In genomic region chr9:100522029-100522428, GRCm38 (mm10) we compare ENCODE assay signal across 31 mouse cellular contexts. TPM values are rescaled to one million over a fixed set of nuclear protein-coding genes. Genes with fewer than 3 reads are reported as not detected.
DNase-seq lines count a peak whose midpoint lies in the region; ATAC-seq and TF ChIP-seq lines count a peak whose summit lies in the region.
"Had no signal": no experiment of that assay in that cellular context is flagged by ENCODE, and none has a peak within 500 bp of the region (broad histone marks: within the 10 kb centered on the region; RNA-seq: fewer than 3 reads in every experiment).

No protein-coding gene starts in this region.

- no peak overlapping the region for H3K27ac ChIP-seq in heart, embryonic 16.5 days (ENCODE audit: low read length)
- H3K27ac ChIP-seq: heart, embryonic 15.5 days; hindbrain, embryonic 15.5 days; intestine, embryonic 15.5 days; kidney, postnatal 0 days; limb, embryonic 15.5 days; liver, embryonic 13.5 days; macrophage; midbrain, embryonic 15.5 days; stomach, embryonic 15.5 days had no signal

- no peak overlapping the region for H3K4me2 ChIP-seq in heart, embryonic 16.5 days (ENCODE audit: low read depth, low read length)
- H3K4me2 ChIP-seq: heart, embryonic 15.5 days; hindbrain, embryonic 15.5 days; intestine, embryonic 15.5 days; limb, embryonic 15.5 days; liver, embryonic 13.5 days; midbrain, embryonic 15.5 days; stomach, embryonic 15.5 days had no signal

- 53% methylated on average over 2 of the region's 2 CpGs for WGBS in heart, embryonic 16.5 days

- no peak overlapping the region for H3K9ac ChIP-seq in heart, embryonic 16.5 days (ENCODE audit: low read length)
- H3K9ac ChIP-seq: forebrain, postnatal 0 days; heart, embryonic 15.5 days; hindbrain, embryonic 15.5 days; intestine, embryonic 15.5 days; limb, embryonic 15.5 days; liver, embryonic 13.5 days; midbrain, embryonic 15.5 days; stomach, embryonic 15.5 days had no signal

- no peaks in the 10 kb centered on the region for H3K27me3 ChIP-seq in heart, embryonic 16.5 days (ENCODE audit: control insufficient read depth, insufficient read depth, low read length)
- no peaks in the 10 kb centered on the region for H3K27me3 ChIP-seq in G1E (ENCODE audit: insufficient read depth, low read length)
- H3K27me3 ChIP-seq: heart, embryonic 15.5 days; hindbrain, embryonic 15.5 days; intestine, embryonic 15.5 days; limb, embryonic 15.5 days; liver, embryonic 13.5 days; midbrain, embryonic 15.5 days; stomach, embryonic 15.5 days had no signal

- peaks cover 13% of the 10 kb centered on the region for H3K4me1 ChIP-seq in heart, embryonic 16.5 days (ENCODE audit: control insufficient read depth, insufficient read depth, low read length)
- H3K4me1 ChIP-seq in G1E (ENCODE audit: insufficient read depth, low read depth, low read length) = peaks cover 46% of the 10 kb centered on the region
- H3K4me1 ChIP-seq: heart, embryonic 15.5 days; hindbrain, embryonic 15.5 days; intestine, embryonic 15.5 days; limb, embryonic 15.5 days; midbrain, embryonic 15.5 days; stomach, embryonic 15.5 days had no signal

- H3K36me3 ChIP-seq in heart, embryonic 16.5 days (ENCODE audit: control insufficient read depth, insufficient read depth) = no peaks in the 10 kb centered on the region
- H3K36me3 ChIP-seq in G1E (replicated peaks) = peaks cover 5% of the 10 kb centered on the region
- H3K36me3 ChIP-seq: heart, embryonic 15.5 days; hindbrain, embryonic 15.5 days; intestine, embryonic 15.5 days; limb, embryonic 15.5 days; liver, embryonic 13.5 days; midbrain, embryonic 15.5 days; stomach, embryonic 15.5 days had no signal

- no peaks in the 10 kb centered on the region for H3K9me3 ChIP-seq in heart, embryonic 16.5 days (replicated peaks; ENCODE audit: control insufficient read depth, low read length)
- no peaks in the 10 kb centered on the region for H3K9me3 ChIP-seq in G1E (replicated peaks)
- H3K9me3 ChIP-seq: heart, embryonic 15.5 days; hindbrain, embryonic 15.5 days; intestine, embryonic 15.5 days; limb, embryonic 15.5 days; liver, embryonic 13.5 days; midbrain, embryonic 15.5 days; stomach, embryonic 15.5 days had no signal

- no peak for DNase-seq in heart, postnatal 4 days
- DNase-seq in G1E (ENCODE audit: low spot score) = no peak
- DNase-seq in adrenal gland, adult (ENCODE audit: inconsistent age in 2 of 2, low spot score in 1 of 2) = no peak
- DNase-seq in kidney, adult 18-20 months = no peak
- no peak for DNase-seq in frontal cortex, postnatal 10 days (ENCODE audit: low spot score in 2 of 2)
- DNase-seq: adrenal gland, postnatal 14 days; cerebellum, adult 11-12 months; cerebellum, adult 9-11 months; forebrain, postnatal 0 days; gastrocnemius, postnatal 10 days; kidney, adult 8-10 months; kidney, postnatal 4 days; left cerebral cortex, postnatal 4 days; liver, embryonic 13.5 days; lung, adult 18-20 months; right cerebral cortex, postnatal 25 days; thymus, postnatal 4 days had no signal

- no peak for TF ChIP-seq CTCF in G1E (IDR thresholded peaks at IDR 0.05; ENCODE audit: low read depth, low read length)

- H3K4me3 ChIP-seq in heart, embryonic 16.5 days (ENCODE audit: low read length) = no peak overlapping the region
- H3K4me3 ChIP-seq in G1E (ENCODE audit: low read depth, low read length) = no peak overlapping the region
- H3K4me3 ChIP-seq: erythroblast, embryonic 14.5 days; heart, embryonic 15.5 days; hindbrain, embryonic 15.5 days; intestine, embryonic 15.5 days; limb, embryonic 15.5 days; liver, embryonic 13.5 days; midbrain, embryonic 15.5 days; stomach, embryonic 15.5 days had no signal

- ATAC-seq in heart, embryonic 16.5 days (replicated peaks; ENCODE audit: extremely low read depth, insufficient read depth, low FRiP score) = 0 out of 2 replicates have a peak, but pooled peaks have one; percentile 18
- 0 out of 2 replicates have a peak, but pooled peaks have one; percentile 37 for ATAC-seq in G1E (ENCODE audit: extremely low read depth, insufficient number of reproducible peaks, low FRiP score, poor library complexity, severe bottlenecking)
- peak; percentile 21; the same call in 1 of the 2 replicates for ATAC-seq in granulocyte monocyte progenitor cell, adult 5-6 weeks (replicated peaks; ENCODE audit: poor library complexity, severe bottlenecking)
- ATAC-seq: forebrain, postnatal 0 days; intestine, embryonic 15.5 days; lung, postnatal 0 days; midbrain, embryonic 15.5 days had no signal

RNA-seq across cellular contexts. Expression of gene Nck1, which starts 23.9 kb away (rescaled TPM):
- polyA plus RNA-seq in heart, embryonic 16.5 days (2015; fragmentation: Nextera tagmentation; extraction: Ambion mirVana) = 57.5 and 66.3 TPM in 2 replicates
- 10 to 100 TPM; 41.7 to 52.3 TPM for total RNA-seq in heart, postnatal 4 days (2021)
- total RNA-seq in G1E (2014; fragmentation: Nextera tagmentation) = 40.0 and 41.2 TPM in 2 replicates
- 44.0 and 64.9 TPM in 2 replicates for total RNA-seq in G1E (2017)
- polyA plus RNA-seq in G1E (2012) = 2.9 and 3.4 TPM in 2 replicates
- 35.0 and 44.2 TPM in 2 replicates for total RNA-seq in granulocyte monocyte progenitor cell, adult 5-6 weeks (2014; fragmentation: Nextera tagmentation)
- total RNA-seq in granulocyte monocyte progenitor cell, adult 5-6 weeks (2017) = 35.5 and 61.4 TPM in 2 replicates

RNA-seq across cellular contexts. Expression of gene Il20rb, which starts 35.4 kb away (rescaled TPM):
- 0.92 and 2.2 TPM in 2 replicates for polyA plus RNA-seq in heart, embryonic 16.5 days (2015; fragmentation: Nextera tagmentation; extraction: Ambion mirVana)
- total RNA-seq in heart, postnatal 4 days (2021) = 1 to 10 TPM; 4.3 TPM
- total RNA-seq in G1E (2014; fragmentation: Nextera tagmentation) = 1.1 and 1.2 TPM in 2 replicates
- 0.71 and 0.93 TPM in 2 replicates for total RNA-seq in G1E (2017)
- polyA plus RNA-seq in G1E (2012) = 0.20 and 0.22 TPM in 2 replicates
- total RNA-seq in granulocyte monocyte progenitor cell, adult 5-6 weeks (2014; fragmentation: Nextera tagmentation) = 0.84 and 4.0 TPM in 2 replicates
- total RNA-seq in granulocyte monocyte progenitor cell, adult 5-6 weeks (2017) = 0.13 and 2.0 TPM in 2 replicates

RNA-seq across cellular contexts. Expression of gene Slc35g2, which starts 48.9 kb away (rescaled TPM):
- 9.6 and 11.2 TPM in 2 replicates for polyA plus RNA-seq in heart, embryonic 16.5 days (2015; fragmentation: Nextera tagmentation; extraction: Ambion mirVana)
- total RNA-seq in heart, postnatal 4 days (2021) = 10 to 100 TPM in 1 of 2 experiments, 1 to 10 TPM in 1; 9.0 to 10.3 TPM
- total RNA-seq in G1E (2014; fragmentation: Nextera tagmentation) (not detected in 2 replicates), G1E (2017) (0.05 and 0.12 TPM in 2 replicates)
- not detected in 2 replicates for polyA plus RNA-seq in G1E (2012)
- total RNA-seq in granulocyte monocyte progenitor cell, adult 5-6 weeks (2014; fragmentation: Nextera tagmentation) = not detected in 2 replicates
- 4.1 TPM in 1 of 2 replicates, not detected in the other for total RNA-seq in granulocyte monocyte progenitor cell, adult 5-6 weeks (2017)
- total RNA-seq: hematopoietic stem cell, adult 5-6 weeks; neutrophil, adult 5-6 weeks had no signal
- polyA plus RNA-seq: erythroblast, embryonic 14.5 days had no signal
